Mouse (Mus musculus) E14TG2a.4 (cell line): ENCODE measurements around the gene Myod1.

ENCODE experiments used
- CTCF ChIP-seq: conservative IDR thresholded peaks from 2 replicates; pipeline ENCODE4 v1.5.1; 2014; ENCODE audit warnings: low read length
- NANOG ChIP-seq: IDR thresholded peaks from 2 replicates; pipeline ENCODE4 v1.6.1; 2014; ENCODE audit warnings: borderline replicate concordance, low read length, mixed read lengths
- POU5F1 ChIP-seq: IDR thresholded peaks from 2 replicates; pipeline ENCODE4 v1.6.1; 2014; ENCODE audit warnings: low read length, borderline replicate concordance

DNA sequence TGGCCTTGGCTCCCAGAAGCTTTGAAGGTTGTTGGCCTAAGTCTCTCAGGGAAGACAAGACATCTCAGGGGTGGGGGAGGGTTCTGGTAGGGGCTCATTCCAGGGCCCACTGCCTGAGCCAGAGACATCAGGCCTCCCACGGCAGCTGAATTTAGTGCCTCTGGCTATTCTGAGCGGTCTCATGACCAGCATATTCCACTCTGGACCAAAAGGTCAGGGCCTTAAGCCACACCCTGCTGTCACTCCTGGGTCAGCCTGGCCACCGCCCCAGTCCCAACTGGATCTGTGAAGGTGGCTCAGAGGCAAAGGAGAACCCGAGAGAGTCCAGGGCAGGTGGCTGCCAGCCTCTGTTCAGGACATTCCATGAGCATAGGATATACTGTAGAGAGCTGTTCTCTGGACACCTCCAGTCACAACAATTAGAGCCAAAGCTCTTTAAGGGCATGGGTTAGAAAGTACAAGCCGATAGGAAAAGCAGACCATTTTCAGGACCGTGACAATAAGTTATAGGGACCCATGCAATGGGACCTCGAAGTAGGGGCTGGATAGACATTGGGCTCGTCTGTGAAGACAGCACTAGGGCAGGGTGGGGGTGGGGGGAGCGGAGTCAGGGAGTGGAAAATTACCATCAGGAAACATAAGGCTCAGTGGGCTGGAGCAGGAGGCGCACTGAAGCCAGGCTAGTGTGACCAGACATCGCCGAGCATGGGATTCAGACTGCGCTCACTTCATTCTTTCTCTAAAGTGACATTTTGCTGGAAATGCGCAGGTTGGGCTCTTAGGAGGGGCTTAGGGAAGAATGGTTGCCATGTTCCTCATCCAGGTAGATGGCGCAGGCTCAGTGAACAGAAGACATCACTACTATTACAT, 27.6 kb downstream of the Myod1 start:
- TF ChIP-seq CTCF (no peak), POU5F1 (no peak), NANOG (no peak)
